Mouse (Mus musculus) embryonic fibroblast, embryonic 13.5 days (primary cell): ENCODE data around the gene Ring1. TPM values are rescaled to one million over a fixed set of nuclear protein-coding genes. Genes with fewer than 3 reads are reported as not detected.
A peak's percentile ranks its signal among the peaks of the same experiment; 100 is the strongest.
"Not testable (repeated sequence)": the region's sequence is repeated elsewhere in the genome, so short reads cannot be mapped to it uniquely, and the experiment has no call there.

Experiments
- H3K27ac ChIP-seq: 2 replicates; pipeline ENCODE4 v1.5.1; 2012; ENCODE audit warnings: low read length, control low read depth, inconsistent platforms; ENCODE audit not compliant: insufficient read depth
- H3K4me1 ChIP-seq: 2 replicates; pipeline ENCODE4 v1.6.1; 2011; ENCODE audit warnings: low read length; ENCODE audit not compliant: control insufficient read depth, insufficient read depth
- H3K4me3 ChIP-seq: 2 replicates; pipeline ENCODE4 v1.5.1; 2011; ENCODE audit warnings: mild to moderate bottlenecking, control low read depth, low read length; ENCODE audit not compliant: insufficient read depth
- CTCF ChIP-seq: IDR thresholded peaks from 2 replicates; pipeline ENCODE4 v1.5.1; 2011; ENCODE audit warnings: mild to moderate bottlenecking, control low read depth, low read length, moderate library complexity, borderline replicate concordance; ENCODE audit not compliant: insufficient read depth
- POLR2A ChIP-seq: IDR thresholded peaks from 2 replicates; pipeline ENCODE4 v1.6.1; 2011; ENCODE audit warnings: low read depth, mild to moderate bottlenecking, control low read depth, low read length, moderate library complexity
- polyA plus RNA-seq: library from polyadenylated mRNA; stranded (reverse); fragments of >200 nt; gene quantifications from 2 replicates; pipeline ENCODE4 v1.2.4, GENCODE M21; 2011; ENCODE audit warnings: low read depth; ENCODE audit not compliant: missing spikeins, insufficient read length

Gene Ring1
- polyA plus RNA-seq, 1 experiment = 13.8 TPM

GRCm38 (mm10) chr17:33995651-33996050 is 28.8 kb downstream of the Ring1 start:
- no peaks in the 10 kb centered on the region for H3K4me1 ChIP-seq
- H3K4me3 ChIP-seq = no peak overlapping the region
- TF ChIP-seq CTCF = no peak
- TF ChIP-seq POLR2A = no peak
- H3K27ac ChIP-seq = no peak overlapping the region

GRCm38 (mm10) chr17:33994959-33995358 is 29.5 kb downstream of the Ring1 start:
- Histone ChIP-seq H3K27ac (no peak overlapping the region), H3K4me3 (no peak overlapping the region), H3K4me1 (no peaks in the 10 kb centered on the region)
- no peak for TF ChIP-seq CTCF
- TF ChIP-seq POLR2A = no peak

- H3K4me1 ChIP-seq = no peaks in the 10 kb centered on the region
- TF ChIP-seq POLR2A = no peak
- TF ChIP-seq CTCF = peak; percentile 60; the same call in 1 of the 2 replicates
- H3K27ac ChIP-seq = no peak overlapping the region
- no peak overlapping the region for H3K4me3 ChIP-seq
Observed at GRCm38 (mm10) chr17:33991788-33992664, 32.5 kb downstream of the Ring1 start.

- not testable (repeated sequence) for H3K4me1 ChIP-seq, H3K27ac ChIP-seq, H3K4me3 ChIP-seq
- TF ChIP-seq CTCF = peak; percentile 20; the same call in 1 of the 2 replicates
Observed at GRCm38 (mm10) chr17:33982136-33982535, 42.3 kb downstream of the Ring1 start.

GRCm38 (mm10) chr17:33981192-33981909 is 43.1 kb downstream of the Ring1 start:
- not testable (repeated sequence) for H3K4me1 ChIP-seq
- H3K27ac ChIP-seq = peak overlapping the region; percentile 23
- TF ChIP-seq POLR2A (peak; percentile 56), CTCF (peak; percentile 55; the same call in 1 of the 2 replicates)
- peak overlapping the region; percentile 48 for H3K4me3 ChIP-seq

- Histone ChIP-seq H3K27ac (no peak overlapping the region), H3K4me3 (no peak overlapping the region), H3K4me1 (peaks cover 2% of the 10 kb centered on the region; the same call in 1 of the 2 replicates)
- TF ChIP-seq CTCF (no peak), POLR2A (no peak)
Observed at GRCm38 (mm10) chr17:33980181-33981035, 44.1 kb downstream of the Ring1 start.

GRCm38 (mm10) chr17:33979512-33980050 is 44.9 kb downstream of the Ring1 start:
- no peak overlapping the region for H3K4me3 ChIP-seq
- no peak overlapping the region for H3K27ac ChIP-seq
- peaks cover 2% of the 10 kb centered on the region; the same call in 1 of the 2 replicates for H3K4me1 ChIP-seq
- TF ChIP-seq POLR2A (no peak), CTCF (no peak)

GRCm38 (mm10) chr17:33978631-33979031 is 45.8 kb downstream of the Ring1 start:
- no peak overlapping the region for H3K27ac ChIP-seq
- peaks cover 2% of the 10 kb centered on the region; the same call in 1 of the 2 replicates for H3K4me1 ChIP-seq
- TF ChIP-seq POLR2A (no peak), CTCF (no peak)
- peak overlapping the region; percentile 16; the same call in 1 of the 2 replicates for H3K4me3 ChIP-seq

- peaks cover 2% of the 10 kb centered on the region; the same call in 1 of the 2 replicates for H3K4me1 ChIP-seq
- peak overlapping the region; percentile 16; the same call in 1 of the 2 replicates for H3K4me3 ChIP-seq
- no peak overlapping the region for H3K27ac ChIP-seq
- TF ChIP-seq CTCF (no peak), POLR2A (no peak)
Observed at GRCm38 (mm10) chr17:33977861-33978557, 46.5 kb downstream of the Ring1 start.
